9 mouse cellular contexts compared by ENCODE assay signal in the genomic region with DNA sequence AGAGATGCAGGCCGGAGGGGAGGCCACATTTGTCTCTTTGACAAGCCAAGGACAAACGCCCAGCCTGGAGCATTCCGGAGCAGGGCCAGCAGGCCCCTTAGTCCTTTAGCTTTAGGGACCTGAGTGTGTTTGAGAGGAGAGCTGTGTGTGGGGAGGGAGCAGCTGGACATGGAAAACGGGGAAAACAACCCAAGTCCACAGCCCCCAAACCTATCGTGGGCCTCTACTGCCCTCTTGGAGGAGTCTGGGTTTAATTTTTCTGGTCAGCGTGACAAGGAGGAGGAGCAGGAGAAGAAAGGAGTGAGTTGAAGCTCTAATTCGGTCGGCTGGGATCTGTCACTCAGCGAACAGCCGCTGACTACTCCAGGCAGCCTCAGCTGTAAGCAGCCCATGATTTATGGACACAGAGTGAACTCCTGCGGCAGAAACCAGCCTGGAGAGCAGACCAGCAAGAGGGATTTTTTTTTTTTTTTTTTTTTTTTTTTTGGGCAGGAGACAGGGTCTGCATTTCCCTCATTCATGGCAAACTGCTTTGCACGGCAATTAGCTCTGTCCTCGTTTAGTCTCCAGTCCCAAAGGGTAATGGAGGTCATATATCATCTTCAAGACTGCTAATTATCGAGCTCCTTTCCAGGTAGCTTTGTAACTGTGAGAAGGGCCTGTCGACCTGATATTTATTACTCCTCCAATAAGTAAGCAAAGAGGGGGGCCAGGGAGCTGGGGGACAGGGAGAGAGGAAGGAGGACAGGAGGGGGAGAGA. TPM values are rescaled to one million over a fixed set of nuclear protein-coding genes. Genes with fewer than 3 reads are reported as not detected.
DNase-seq lines count a peak whose midpoint lies in the region; ATAC-seq lines count a peak whose summit lies in the region.
"Had no signal": no experiment of that assay in that cellular context is flagged by ENCODE, and none has a peak within 500 bp of the region (broad histone marks: within the 10 kb centered on the region; RNA-seq: fewer than 3 reads in every experiment).

No protein-coding gene starts in this region.

- intact Hi-C loops in left cerebral cortex, postnatal 36 days (cut with DNase I) = no loop called here

- H3K27ac ChIP-seq in embryonic facial prominence, embryonic 15.5 days (replicated peaks) = peak overlapping the region; percentile 36; the same call in 1 of the 2 replicates
- peak overlapping the region; percentile 68 for H3K27ac ChIP-seq in limb, embryonic 12.5 days

- H3K9ac ChIP-seq in embryonic facial prominence, embryonic 15.5 days = no peak overlapping the region
- H3K9ac ChIP-seq in limb, embryonic 12.5 days (replicated peaks) = 0 out of 2 replicates have a peak overlapping the region, but pooled peaks have one; percentile 2

- no peaks in the 10 kb centered on the region for H3K9me3 ChIP-seq in embryonic facial prominence, embryonic 15.5 days (replicated peaks)
- H3K9me3 ChIP-seq in limb, embryonic 12.5 days = peaks cover 3% of the 10 kb centered on the region; the same call in 1 of the 2 replicates

- ATAC-seq in embryonic facial prominence, embryonic 15.5 days (ENCODE audit: insufficient number of reproducible peaks, low FRiP score, low TSS enrichment, low read depth) = no peak
- ATAC-seq in limb, embryonic 12.5 days (ENCODE audit: insufficient number of reproducible peaks, insufficient read depth, low FRiP score, low TSS enrichment, low read depth) = peak; percentile 84

- WGBS in embryonic facial prominence, embryonic 15.5 days = 17% methylated on average over 15 of the region's 15 CpGs
- under 1% methylated on average over 15 of the region's 15 CpGs for WGBS in limb, embryonic 12.5 days

- no peaks in the 10 kb centered on the region for H3K27me3 ChIP-seq in embryonic facial prominence, embryonic 15.5 days
- peaks cover 5% of the 10 kb centered on the region; the same call in 1 of the 2 replicates for H3K27me3 ChIP-seq in limb, embryonic 12.5 days

- no peaks in the 10 kb centered on the region for H3K36me3 ChIP-seq in embryonic facial prominence, embryonic 15.5 days
- no peaks in the 10 kb centered on the region for H3K36me3 ChIP-seq in limb, embryonic 12.5 days

- peaks cover 10% of the 10 kb centered on the region for H3K4me1 ChIP-seq in embryonic facial prominence, embryonic 15.5 days
- H3K4me1 ChIP-seq in limb, embryonic 12.5 days (replicated peaks) = peaks cover 8% of the 10 kb centered on the region

- peak; percentile 61 for DNase-seq in kidney, postnatal 10 days
- DNase-seq in kidney, adult 11 months = no peak
- peak; percentile 24 for DNase-seq in ovary, postnatal 14 days (ENCODE audit: low spot score)
- no peak for DNase-seq in spleen, adult 18-20 months
- DNase-seq in right cerebral cortex, postnatal 4 days = no peak
- no peak for DNase-seq in left cerebral cortex, postnatal 36 days (ENCODE audit: low spot score in 2 of 2)

- no peak overlapping the region for H3K4me3 ChIP-seq in embryonic facial prominence, embryonic 15.5 days (replicated peaks)
- H3K4me3 ChIP-seq in limb, embryonic 12.5 days (replicated peaks) = no peak overlapping the region
- H3K4me3 ChIP-seq: erythroblast, embryonic 14.5 days had no signal

- no peak overlapping the region for H3K4me2 ChIP-seq in embryonic facial prominence, embryonic 15.5 days (replicated peaks)
- peak overlapping the region; percentile 41 for H3K4me2 ChIP-seq in limb, embryonic 12.5 days

RNA-seq across cellular contexts. Expression of gene Comtd1, which starts 43.0 kb away (rescaled TPM):
- polyA plus RNA-seq in embryonic facial prominence, embryonic 15.5 days (2015; fragmentation: Nextera tagmentation; extraction: Ambion mirVana) = 20.4 and 20.7 TPM in 2 replicates
- polyA plus RNA-seq in limb, embryonic 12.5 days (2016; fragmentation: Nextera tagmentation; extraction: Ambion mirVana) = 22.5 and 24.2 TPM in 2 replicates
- total RNA-seq in left cerebral cortex, postnatal 36 days (2021) = 10 to 100 TPM; 25.5 to 31.1 TPM

Comparison
In these comparisons a context has a peak if more than half of its experiments do, and no peak if none do; other contexts are left out.
1. DNase-seq: peak in kidney, postnatal 10 days (single experiment) and ovary, postnatal 14 days (single experiment); none in kidney, adult 11 months (single experiment), spleen, adult 18-20 months (0 of 2), right cerebral cortex, postnatal 4 days (single experiment) and left cerebral cortex, postnatal 36 days (0 of 2).